Mouse (Mus musculus): ENCODE data around the gene Olfr549.

Olfr549 gene

DNA sequence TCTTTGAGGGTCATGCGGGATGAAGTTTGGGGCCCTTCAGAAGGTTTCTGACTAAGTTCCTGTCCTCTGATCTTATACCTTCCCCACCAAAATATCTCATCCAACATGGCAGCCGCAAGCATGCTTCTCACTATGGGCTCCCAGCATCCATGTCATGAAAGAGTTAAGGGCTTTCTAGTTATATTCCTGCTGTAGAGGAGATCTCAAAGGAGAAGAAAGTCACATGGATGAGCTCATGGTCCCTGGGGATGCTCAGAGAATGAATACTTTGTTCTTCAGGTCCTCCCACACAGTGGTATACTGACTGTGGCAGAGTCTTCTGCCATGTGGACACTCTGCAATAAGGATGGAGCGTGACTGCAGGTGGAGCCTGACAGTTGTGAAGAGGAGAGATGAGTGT lies at the start of gene Olfr549:
Olfr549 (plus strand) TSS at position 301 of the 400 bp plus-strand sequence.
- in situ Hi-C loops (cut with MseI, MboI) = no loop called here

DNA sequence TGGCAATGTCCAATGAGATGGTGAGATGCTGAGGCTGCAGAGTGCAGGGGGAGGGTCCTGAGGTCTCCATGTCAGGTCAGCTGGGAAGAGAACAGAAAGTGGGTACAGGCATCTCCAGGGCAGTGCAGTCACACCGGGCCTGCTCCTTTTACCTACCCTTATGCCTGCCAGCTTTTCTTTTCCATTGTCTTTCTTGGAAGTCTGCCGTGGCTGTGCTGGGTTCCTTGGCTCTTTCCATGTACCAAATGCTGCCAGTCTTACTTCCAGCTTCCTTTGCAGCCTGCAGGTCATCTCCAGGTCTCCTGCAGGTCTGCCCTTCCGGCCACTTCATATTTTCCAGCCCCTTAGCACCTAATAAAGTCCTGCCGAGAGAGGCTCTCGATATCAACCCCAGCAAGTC lies 47.7 kb upstream of the Olfr549 start:
- in situ Hi-C loops (cut with MseI, MboI) = no loop called here

DNA sequence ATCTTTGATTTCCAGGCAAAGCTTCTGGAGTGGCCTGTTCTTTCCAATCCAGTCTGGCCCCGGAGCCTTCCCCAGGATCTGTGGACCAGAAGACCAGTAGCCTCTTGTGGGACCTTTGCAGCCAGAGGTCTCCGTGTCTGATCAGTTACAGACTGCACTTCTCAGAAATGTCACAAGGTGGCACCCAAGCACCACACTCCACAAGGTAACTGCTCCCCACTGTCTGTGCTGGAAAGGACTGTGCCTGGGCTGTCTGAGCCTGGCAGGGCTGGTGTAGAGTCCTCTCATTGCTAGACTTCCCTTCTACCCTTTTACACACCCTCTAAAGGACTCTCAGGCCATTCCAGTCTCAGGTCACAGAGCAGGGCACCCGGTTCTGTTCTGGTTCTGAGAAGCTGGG lies 42.8 kb upstream of the Olfr549 start:
- in situ Hi-C loops (cut with MseI, MboI) = no loop called here

DNA sequence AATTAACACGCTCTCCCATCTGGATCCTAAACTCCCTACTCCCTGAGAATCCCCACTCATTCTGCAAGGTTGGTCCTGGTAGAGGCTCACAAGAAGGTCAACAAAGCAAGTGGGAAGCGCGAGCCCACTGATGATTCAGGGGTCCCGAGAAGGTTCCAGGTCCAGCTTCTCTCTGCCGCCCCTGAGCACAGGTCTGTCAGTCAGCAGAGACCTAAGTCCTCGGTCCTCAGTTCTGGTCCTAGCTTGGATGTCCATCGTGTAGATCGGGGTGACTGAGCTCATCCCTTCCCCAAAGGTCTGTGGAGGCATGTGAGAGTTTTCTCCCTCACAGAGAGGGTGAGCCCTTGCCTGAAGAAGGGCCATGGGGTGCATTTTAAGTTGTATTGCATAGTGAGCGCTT lies 41.6 kb upstream of the Olfr549 start:
- in situ Hi-C loops (cut with MseI, MboI) = no loop called here

DNA sequence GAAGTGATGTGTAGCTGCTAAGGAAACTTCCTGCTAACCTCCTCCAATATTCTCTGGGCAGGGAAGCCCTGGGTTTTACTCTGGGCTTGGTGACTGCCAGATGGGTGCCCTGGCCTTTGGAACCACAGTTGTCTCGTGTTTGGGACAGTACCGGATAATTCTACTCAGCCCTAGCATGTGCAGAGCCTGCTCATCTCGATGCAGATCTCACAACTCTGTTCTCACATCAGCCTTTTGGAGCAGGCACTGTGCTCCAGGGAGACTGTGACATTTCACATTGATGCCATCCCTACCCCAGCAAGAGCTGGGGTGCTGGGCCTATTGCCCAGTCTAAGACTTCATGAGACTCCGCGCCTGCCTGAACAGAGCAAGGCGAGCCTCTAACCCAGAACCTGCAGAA lies 41.0 kb upstream of the Olfr549 start:
- in situ Hi-C loops (cut with MseI, MboI) = no loop called here

DNA sequence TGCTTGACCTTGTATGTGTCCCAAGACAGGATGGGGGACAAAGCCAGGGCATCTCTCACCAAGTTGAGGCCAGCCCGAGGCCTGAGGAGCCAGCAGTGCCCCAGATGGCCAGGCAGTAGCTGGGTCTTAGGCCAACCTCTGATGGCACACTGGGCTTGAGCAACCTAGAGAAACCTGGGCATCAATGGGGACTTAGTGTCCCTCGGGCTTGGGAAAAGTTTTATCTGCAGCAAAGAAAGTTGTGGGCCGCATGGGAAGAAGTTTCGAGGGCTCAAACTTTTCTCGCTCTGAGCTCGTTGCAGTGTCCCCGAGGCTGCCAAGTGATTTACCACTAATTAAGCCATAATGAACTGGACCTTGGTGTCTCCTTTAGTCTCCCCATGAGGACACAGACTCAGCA lies 39.9 kb upstream of the Olfr549 start:
- in situ Hi-C loops (cut with MseI, MboI) = loop anchor here (5.0 to 10.0 kb wide), 3 partner anchors 125 to 405 kb away; partner anchors contain the start of genes Olfr554 (in 2 of the 2) and Olfr571 (in 2 of the 2)

DNA sequence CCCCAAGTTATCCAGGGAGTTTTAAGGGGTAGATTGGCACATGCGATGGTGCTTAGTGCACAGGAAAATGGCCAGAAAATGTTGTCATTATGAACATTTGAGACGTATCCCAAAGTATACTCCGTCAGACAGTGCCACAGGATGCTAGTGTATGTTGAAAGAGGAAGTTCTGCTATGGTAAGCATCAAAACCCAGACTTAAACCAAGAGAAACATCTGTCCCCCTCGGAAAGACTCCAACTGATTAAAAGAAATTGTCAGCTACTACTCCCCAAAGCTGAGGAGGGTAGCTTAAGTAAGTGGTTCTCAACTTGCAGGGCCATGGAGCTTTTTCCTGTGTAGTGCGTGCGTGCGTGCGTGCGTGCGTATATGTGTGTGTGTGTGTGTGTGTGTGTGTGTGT lies 37.7 kb upstream of the Olfr549 start:
- in situ Hi-C loops (cut with MseI, MboI) = loop anchor here (5.0 to 10.0 kb wide), 3 partner anchors 123 to 403 kb away; partner anchors contain the start of genes Olfr554 (in 2 of the 2) and Olfr571 (in 2 of the 2)

DNA sequence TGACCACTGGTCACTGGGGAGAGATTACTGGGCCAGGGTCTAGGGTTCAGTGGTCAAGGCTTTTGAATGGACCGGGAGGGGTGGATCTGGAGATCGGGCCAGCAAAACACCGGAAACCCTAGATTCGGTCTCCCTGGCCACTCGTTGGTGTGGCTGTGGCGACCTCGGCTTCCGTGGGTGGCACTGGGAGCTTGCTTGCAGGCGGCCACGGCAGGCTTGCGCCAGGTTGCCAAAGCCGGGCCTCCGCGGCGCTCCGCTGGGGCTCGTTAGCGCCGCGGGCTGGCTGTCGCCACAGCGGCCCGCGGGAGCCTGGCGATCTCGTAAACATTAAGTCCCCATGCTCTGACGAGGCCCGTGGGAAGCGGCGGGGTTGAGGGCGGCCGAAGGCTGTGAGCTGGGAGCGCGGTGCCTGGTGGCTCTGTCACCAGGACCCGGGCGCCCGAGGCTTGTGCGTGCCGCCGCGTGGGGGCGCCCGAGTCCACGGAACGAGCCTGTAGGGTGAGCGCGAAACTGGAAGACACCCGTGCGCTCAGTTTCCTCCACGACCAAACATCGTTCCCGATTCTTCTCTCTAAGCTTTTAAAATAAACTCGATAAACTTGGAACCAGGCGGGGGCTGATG lies 36.7 kb upstream of the Olfr549 start:
- in situ Hi-C loops (cut with MseI, MboI) = loop anchor here (5.0 to 10.0 kb wide), 3 partner anchors 122 to 402 kb away; partner anchors contain the start of genes Olfr554 (in 2 of the 2) and Olfr571 (in 2 of the 2)

DNA sequence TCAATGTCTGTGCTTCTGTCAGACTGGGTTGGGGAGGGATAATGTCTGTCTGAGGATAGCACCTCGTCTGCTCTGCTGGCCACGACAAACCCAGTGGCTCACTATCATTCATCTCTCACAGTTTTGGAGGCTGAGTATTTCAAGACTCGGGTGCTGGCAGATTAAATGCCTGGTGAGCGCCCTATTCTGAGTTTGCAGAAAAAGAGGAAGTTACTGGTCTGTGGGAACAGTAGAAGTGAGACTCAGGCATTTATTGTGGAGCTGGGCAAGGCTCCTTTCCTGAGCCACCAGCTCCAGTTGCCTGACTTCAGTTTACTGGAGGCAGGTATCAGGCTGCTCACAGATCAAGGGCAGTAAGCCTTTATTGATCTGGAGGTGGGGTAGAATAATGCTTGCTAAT lies 35.5 kb upstream of the Olfr549 start:
- in situ Hi-C loops (cut with MseI, MboI) = loop anchor here (5.0 to 10.0 kb wide), 3 partner anchors 121 to 401 kb away; partner anchors contain the start of genes Olfr554 (in 2 of the 2) and Olfr571 (in 2 of the 2)

DNA sequence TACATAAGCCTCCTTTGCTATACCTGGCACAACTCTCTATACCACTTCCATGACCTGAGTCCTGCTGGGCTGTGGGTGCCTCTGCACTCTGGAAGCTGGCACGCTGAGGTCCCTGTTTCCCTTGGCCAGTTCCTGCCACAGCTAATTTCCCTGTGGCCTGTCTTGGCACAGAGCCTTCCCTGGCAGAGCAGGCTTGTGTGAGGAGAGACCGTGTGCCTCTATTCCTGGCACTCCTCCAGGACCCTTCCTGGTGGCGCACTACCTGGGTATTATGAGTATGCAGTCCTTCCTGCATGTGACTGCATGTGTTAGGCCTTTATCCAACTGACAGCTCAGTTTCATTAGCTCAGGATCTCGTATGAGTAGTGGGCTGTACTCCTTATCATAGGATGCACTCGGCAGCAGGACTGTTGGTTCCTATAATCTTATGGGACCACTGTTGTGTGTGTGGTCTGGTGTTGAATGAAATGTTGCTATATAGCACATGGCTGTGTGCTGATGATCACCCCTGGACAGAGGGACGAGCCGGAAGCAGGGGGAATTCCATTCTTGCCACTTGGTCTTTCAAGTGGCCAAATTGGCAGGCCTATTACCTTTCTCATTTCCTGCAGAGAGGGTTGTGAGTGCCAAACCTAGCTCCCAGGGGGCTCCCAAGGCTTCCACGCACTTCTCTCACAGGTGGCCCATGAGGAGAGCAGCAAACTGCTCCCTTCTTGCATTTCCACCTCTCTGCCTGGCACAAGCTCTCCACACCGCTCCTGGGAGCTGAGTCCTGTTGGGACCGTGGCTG lies 33.2 kb upstream of the Olfr549 start:
- in situ Hi-C loops (cut with MseI, MboI) = loop anchor here (10.0 kb wide), 2 partner anchors 118 to 398 kb away; partner anchors contain the start of genes Olfr571 (in 2 of the 2) and Olfr554 (in 1 of the 2)

DNA sequence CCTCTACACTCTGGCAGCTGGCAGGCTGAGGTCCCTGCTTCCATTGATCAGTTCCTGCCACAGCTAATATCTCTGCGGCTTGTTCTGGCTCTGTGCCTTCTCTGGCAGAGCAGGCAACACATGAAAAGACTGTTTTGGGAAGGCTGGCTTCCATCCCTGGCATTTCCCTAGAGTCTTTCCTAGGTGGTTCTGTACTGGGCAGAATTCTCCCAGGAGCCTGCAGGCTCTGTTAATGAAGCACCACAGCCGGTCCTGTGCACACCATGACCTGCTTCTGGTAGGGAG lies 32.7 kb upstream of the Olfr549 start:
- in situ Hi-C loops (cut with MseI, MboI) = loop anchor here (10.0 kb wide), 2 partner anchors 118 to 398 kb away; partner anchors contain the start of genes Olfr571 (in 2 of the 2) and Olfr554 (in 1 of the 2)

DNA sequence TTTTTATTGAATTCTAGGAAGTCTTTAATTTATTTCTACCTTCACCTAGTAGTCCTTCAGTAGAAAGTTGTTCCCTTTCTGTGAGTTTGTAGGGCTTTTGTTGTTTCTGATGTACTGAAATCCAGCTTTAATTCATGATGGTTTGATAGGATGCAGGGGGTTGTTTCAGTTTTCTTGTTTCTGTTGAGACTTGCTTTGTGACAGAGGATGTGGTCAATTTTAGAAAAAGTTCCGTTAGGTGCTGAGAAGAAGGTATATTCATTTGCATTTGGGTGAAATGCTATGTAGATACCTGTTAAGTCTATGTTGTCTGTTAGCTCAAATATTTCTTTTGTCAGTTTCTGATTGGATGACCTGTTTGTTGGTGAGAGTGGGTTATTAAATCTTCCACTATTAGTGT lies 20.6 kb upstream of the Olfr549 start:
- in situ Hi-C loops (cut with MseI, MboI) = no loop called here

DNA sequence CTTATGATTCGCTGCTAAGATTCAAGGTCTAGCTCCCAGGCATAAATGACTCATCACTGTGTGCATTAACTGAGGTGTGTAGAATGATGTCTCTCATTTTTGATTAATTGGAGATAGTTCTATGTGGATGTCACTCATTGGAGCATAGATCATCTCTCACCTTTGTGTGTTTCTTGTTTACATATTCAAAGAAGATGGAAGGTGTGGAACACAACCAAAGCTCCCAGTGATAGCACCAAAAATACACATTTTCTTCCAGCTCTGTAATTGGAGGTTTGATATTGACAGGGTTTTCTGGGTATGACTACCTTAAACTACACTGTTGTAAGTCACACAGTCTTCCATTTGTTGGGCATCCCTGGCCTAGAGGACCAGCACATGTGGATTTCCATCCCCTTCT lies 15.2 kb upstream of the Olfr549 start, which contains the start of gene Olfr547:
Olfr547 (plus strand) TSS at position 301 of the 400 bp plus-strand sequence.
- in situ Hi-C loops (cut with MseI, MboI) = no loop called here

DNA sequence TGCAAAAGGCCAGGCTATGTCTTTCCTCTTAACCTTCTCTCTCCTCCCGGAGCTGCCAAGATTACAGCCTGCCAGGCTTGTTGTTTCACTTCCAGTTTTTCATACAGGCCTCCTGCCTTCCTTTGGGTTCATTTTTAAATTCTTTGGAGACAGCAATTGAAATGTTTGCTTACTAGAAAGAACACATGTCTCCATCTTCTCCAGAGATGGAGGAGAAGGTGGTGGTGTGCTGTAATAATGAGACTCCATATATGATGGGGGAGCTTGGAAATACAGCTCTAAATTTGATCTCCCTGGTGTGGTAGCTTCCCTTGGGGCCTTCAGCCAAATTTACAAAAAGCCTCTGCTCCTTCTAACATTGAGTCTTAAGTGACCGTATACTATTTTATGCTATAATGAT lies 9.1 kb upstream of the Olfr549 start, which contains the start of gene Olfr548-ps1:
Olfr548-ps1 (plus strand) TSS at position 301 of the 400 bp plus-strand sequence.
- in situ Hi-C loops (cut with MseI, MboI) = no loop called here

DNA sequence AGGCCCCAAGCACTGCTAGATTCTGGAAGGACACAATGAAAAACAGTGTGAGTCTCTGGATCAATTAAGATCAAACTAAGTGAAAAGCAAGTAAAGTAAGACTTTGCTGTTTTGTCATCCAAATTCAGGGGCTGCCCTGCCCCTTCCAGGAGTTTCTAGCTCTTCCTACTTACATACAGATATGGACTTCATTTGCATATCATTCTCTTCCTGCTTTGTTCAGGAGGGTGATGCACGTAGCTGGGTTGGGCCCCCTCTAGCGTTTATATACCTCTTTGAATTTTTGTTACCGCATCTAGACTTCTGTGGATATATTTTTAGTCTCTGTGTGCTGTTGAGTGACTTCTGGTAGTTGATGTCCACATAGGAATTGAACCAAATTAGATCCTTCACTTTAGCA lies 8.4 kb upstream of the Olfr549 start:
- in situ Hi-C loops (cut with MseI, MboI) = no loop called here

DNA sequence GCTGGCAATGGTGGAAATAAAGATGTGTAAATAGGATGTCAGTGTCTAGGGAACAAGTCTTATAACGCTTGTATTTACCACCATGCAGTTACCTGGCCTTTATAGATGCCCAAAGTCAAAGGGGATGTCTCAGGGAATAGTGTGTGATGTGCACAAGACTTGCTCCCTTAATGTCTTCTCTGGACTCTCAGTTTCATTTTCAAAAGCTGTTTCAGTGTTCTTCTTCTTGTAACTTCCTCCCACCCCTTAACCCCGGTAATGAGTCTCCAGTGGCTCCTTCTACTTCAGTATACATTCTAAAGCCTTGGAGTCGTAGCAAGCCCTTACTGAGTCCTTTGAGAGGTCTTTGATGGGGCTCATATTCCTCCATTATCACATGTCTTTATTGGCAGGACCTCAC lies 3.6 kb downstream of the Olfr549 start:
- in situ Hi-C loops (cut with MseI, MboI) = no loop called here

DNA sequence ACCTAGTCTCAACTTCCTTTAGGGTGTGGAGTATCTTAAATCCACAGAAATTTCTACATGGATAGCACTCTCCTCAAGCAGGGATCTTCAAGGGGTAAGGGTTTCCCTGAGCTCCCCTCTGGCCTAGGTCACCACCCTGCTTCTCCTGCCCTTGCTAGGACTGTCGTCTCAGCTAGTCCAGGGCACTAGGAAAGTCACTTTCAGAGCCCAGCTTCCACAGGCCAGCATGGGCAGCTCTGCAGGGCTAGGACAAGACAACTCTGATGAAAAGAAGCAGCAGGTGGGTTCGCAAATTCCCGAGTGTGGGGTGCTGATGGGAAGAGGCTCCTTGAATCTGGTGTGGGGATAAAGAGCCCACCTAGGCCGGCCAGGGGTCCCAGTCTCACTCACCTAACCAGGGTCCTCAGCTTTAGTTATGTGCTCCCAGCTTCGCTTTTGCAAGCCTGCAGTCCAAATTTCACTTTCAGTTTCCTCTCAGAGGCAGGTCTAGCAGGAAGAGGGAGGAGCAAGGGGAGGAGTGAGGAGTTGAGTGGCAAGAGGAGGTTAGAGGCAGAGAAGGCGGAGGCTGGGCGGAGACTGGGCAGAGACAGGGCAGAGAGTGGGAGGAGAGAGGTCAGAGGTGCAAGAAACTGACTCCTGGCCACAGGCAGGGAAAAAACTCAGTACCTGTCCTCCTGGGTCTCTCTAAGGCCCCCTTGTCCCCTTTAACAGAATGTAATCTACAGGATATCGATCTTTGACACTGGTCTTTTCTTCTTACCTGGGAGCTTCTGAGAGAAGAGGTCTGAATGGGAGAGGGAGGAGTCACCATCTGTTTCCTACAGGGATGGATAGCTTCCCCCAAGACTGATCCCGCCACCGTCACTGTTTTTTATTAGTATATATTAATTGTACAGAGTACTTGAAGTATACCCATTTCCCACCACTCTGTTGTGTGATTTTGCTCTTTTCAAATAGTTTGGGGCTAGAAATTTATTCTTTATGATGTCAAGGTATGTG lies 15.6 kb downstream of the Olfr549 start, which contains the start of gene Trim21:
Trim21 (minus strand) TSS at position 488 of the 999 bp plus-strand sequence.
- in situ Hi-C loops (cut with MseI, MboI) = no loop called here

DNA sequence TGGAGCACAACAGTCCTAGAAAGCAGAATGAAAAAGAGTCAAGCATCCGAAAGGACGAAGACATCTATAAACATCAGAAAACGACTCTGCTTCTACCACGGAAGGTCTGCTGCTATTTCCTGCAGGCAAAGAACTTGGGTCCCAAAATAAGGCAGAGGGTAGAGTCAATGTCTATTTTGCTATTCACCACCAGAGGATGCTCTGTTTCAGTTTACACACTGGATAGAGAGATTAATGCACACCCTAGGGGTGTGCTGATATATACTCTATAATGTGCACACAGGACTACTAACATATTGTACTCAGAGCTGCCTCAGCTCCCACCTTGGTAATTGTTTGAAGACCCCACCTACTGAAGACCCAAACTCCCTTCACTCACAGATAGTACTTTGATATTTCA lies 16.5 kb downstream of the Olfr549 start:
- in situ Hi-C loops (cut with MseI, MboI) = no loop called here

DNA sequence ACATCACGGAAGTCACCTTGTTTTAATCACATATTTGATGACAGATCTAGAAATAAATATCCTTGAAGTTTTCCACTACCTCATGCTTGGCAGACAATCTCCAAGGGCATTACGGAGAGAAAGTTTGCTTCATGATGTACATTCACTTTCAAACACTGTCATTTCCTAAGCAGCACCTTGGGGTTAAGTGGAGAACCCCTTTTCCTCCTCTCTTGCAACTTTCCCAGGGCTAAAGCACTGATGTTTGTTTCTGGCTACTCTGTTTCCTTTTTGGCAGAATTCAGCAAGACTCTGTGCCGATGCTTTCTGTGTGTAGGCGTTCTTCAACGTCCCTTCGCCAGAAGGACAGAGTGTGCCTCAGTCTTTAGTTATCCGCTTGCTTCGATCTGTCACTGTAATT lies 21.5 kb downstream of the Olfr549 start, which contains the start of gene Olfr550:
Olfr550 (plus strand) TSS at position 301 of the 400 bp plus-strand sequence.
- in situ Hi-C loops (cut with MseI, MboI) = no loop called here

DNA sequence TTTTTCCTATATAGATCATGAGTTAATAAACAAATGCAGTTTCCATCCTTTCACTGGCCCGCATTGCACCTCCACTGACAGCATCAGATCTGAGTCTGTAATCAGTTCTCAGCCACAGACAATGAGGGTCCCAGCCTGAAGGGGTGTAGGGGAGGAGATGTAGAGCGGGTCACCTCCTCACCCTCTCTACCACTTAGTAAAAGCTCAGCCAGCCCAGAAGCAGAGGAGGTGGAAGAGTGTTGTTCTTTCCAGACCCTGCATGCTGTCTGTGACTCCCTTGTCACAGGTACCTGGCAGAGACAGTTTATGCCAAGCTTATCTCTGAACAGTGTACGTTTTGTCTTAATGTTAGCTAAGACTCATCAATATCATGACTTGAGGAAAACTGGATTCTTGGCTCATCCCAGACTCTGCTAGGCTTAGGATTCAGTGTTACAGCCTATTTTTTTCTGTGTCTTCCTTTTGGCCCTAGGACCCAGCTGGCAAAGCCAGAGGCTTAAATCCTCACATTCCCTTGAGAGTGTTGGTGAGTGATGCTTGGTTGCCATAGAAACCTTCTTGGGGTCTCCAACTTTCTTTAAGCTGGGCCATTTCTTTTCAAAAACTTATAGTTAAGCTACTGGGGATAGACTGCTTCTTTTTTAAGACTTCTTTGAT lies 23.6 kb downstream of the Olfr549 start:
- in situ Hi-C loops (cut with MseI, MboI) = no loop called here

DNA sequence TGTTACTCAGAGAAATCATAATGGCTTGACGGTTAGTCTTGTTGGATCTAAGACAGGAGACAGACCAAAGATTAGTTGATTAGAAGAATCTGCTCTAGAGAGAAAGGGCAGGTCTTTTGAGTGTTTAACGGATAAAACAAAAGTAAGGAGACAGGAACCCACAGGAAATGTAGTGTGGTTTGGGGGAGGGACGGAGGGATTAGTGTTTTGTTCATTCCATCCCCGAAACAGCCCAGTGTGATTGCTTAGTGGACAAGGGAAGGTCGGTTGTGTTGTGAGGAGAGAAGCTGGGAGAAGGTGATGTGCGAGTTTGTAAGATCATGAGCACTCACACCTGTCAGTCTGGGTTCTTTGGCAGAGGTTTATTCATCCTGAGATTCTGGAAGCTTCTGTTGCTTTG lies 26.3 kb downstream of the Olfr549 start:
- in situ Hi-C loops (cut with MseI, MboI) = no loop called here

Measured in mouse trophoblast stem cell (cell line).